Mouse (Mus musculus): ENCODE measurements around the gene Limd1. TPM values are rescaled to one million over a fixed set of nuclear protein-coding genes. Genes with fewer than 3 reads are reported as not detected.

Gene Limd1
- total and polyA plus RNA-seq, 3 experiments = 32.6 to 37.5 TPM; not detected in 1

DNA sequence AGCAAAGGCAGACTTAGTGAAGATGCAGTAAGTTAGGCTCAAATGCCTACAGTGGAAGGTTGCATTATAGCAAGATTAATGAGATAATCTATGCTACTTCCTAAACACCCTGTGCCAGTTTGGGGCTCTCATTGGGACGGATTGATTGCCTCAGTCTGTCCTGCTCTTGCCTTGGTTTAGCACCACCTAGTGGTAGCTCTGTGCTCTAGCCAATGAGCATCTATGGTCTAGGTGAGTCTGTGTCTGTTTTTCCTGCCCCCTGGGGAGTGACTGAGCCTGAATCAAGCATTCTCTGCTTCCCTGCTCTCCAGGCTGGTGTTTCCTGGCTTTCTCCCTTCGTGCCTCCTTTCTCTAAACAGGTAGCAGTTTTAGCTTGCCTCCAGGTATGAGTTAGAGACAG, 25.8 kb downstream of the Limd1 start (continued):
- TF ChIP-seq RAD21 (IDR thresholded peaks at IDR 0.05; ENCODE audit: low read depth, low read length) (peak; percentile 63), MAX (IDR thresholded peaks at IDR 0.05; ENCODE audit: low read length) (no peak)

- Histone ChIP-seq H3K27ac (ENCODE audit: control insufficient read depth, low read depth, low read length) (no peak overlapping the region), H3K4me1 (ENCODE audit: control insufficient read depth in 1 of 2, insufficient read depth in 2 of 2, low read length in 2 of 2) (no peaks in the 10 kb centered on the region; a peak in 1 of 4 replicates), H3K9ac (ENCODE audit: control insufficient read depth, low read depth, low read length, poor library complexity, severe bottlenecking) (no peak overlapping the region), H3K79me2 (ENCODE audit: control insufficient read depth, insufficient read depth, low read length, poor library complexity) (no peaks in the 10 kb centered on the region; the same call in 1 of the 2 replicates), H3K9me3 (replicated peaks; ENCODE audit: insufficient read depth, low read length) (no peaks in the 10 kb centered on the region), H3K27me3 (ENCODE audit: control insufficient read depth in 1 of 2, insufficient read depth in 2 of 2, low read length in 2 of 2) (no peaks in the 10 kb centered on the region), H3K4me3 (ENCODE audit: control insufficient read depth in 1 of 2, insufficient read depth in 1 of 2, low read depth in 2 of 2, low read length in 2 of 2) (no peak overlapping the region), H3K36me3 (ENCODE audit: control insufficient read depth in 1 of 2, insufficient read depth in 2 of 2, low read length in 2 of 2) (peaks cover 2 to 3% of the 10 kb centered on the region in 2 experiments)
- no peak for DNase-seq (ENCODE audit: low read depth, low spot score)
- no peak for TF ChIP-seq CTCF (IDR thresholded peaks at IDR 0.05 in 2 of 3, conservative IDR thresholded peaks at IDR 0.05 in 1 of 3; ENCODE audit: control insufficient read depth in 1 of 3, insufficient read depth in 1 of 3, low read depth in 2 of 3, low read length in 3 of 3, poor library complexity in 1 of 3, severe bottlenecking in 1 of 3)
- TF ChIP-seq ELF1 (IDR thresholded peaks at IDR 0.05; ENCODE audit: low read depth, low read length) = no peak
- TF ChIP-seq USF2 (IDR thresholded peaks at IDR 0.05; ENCODE audit: borderline replicate concordance in 1 of 2, insufficient read depth in 1 of 2, low read depth in 1 of 2, low read length in 2 of 2) = no peak
- no peak for TF ChIP-seq RAD21 (IDR thresholded peaks at IDR 0.05; ENCODE audit: low read depth, low read length)
- no peak for TF ChIP-seq E2F4 (IDR thresholded peaks at IDR 0.05; ENCODE audit: borderline replicate concordance, low read depth, low read length)
- no peak for TF ChIP-seq GATA1 (IDR thresholded peaks at IDR 0.05; ENCODE audit: low read depth, low read length)
- no peak for TF ChIP-seq MXI1 (IDR thresholded peaks at IDR 0.05; ENCODE audit: low read depth, low read length)
- TF ChIP-seq NELFE (IDR thresholded peaks at IDR 0.05; ENCODE audit: low read depth, low read length) = no peak
- no peak for TF ChIP-seq MAFK (IDR thresholded peaks at IDR 0.05; ENCODE audit: borderline replicate concordance, low read depth, low read length)
- no peak for TF ChIP-seq ETS1 (IDR thresholded peaks at IDR 0.05; ENCODE audit: low read depth, low read length)
- no peak for TF ChIP-seq SMC3 (IDR thresholded peaks at IDR 0.05; ENCODE audit: low read depth, low read length)
- no peak for TF ChIP-seq KAT2A (conservative IDR thresholded peaks at IDR 0.05; ENCODE audit: low read depth, low read length)
- TF ChIP-seq TBP (IDR thresholded peaks at IDR 0.05; ENCODE audit: low read depth, low read length) = no peak
- TF ChIP-seq SIN3A (IDR thresholded peaks at IDR 0.05; ENCODE audit: low read length) = no peak
- no peak for TF ChIP-seq MYC (IDR thresholded peaks at IDR 0.05; ENCODE audit: low read depth, low read length)
Measured at GRCm38 (mm10) chr9:123505598-123505997, 27.1 kb downstream of the Limd1 start.

GRCm38 (mm10) chr9:123506270-123507146, 28.0 kb downstream of the Limd1 start:
- H3K4me1 ChIP-seq (ENCODE audit: control insufficient read depth in 1 of 2, insufficient read depth in 2 of 2, low read length in 2 of 2) = no peaks in the 10 kb centered on the region; a peak in 1 of 4 replicates
- no peaks in the 10 kb centered on the region for H3K9me3 ChIP-seq (replicated peaks; ENCODE audit: insufficient read depth, low read length)
- no peak overlapping the region for H3K4me3 ChIP-seq (ENCODE audit: control insufficient read depth in 1 of 2, insufficient read depth in 1 of 2, low read depth in 2 of 2, low read length in 2 of 2)
- H3K79me2 ChIP-seq (ENCODE audit: control insufficient read depth, insufficient read depth, low read length, poor library complexity) = no peaks in the 10 kb centered on the region; the same call in 1 of the 2 replicates
- no peak overlapping the region for H3K27ac ChIP-seq (ENCODE audit: control insufficient read depth, low read depth, low read length)
- H3K27me3 ChIP-seq (ENCODE audit: control insufficient read depth in 1 of 2, insufficient read depth in 2 of 2, low read length in 2 of 2) = no peaks in the 10 kb centered on the region
- TF ChIP-seq CTCF (IDR thresholded peaks at IDR 0.05 in 2 of 3, conservative IDR thresholded peaks at IDR 0.05 in 1 of 3; ENCODE audit: control insufficient read depth in 1 of 3, insufficient read depth in 1 of 3, low read depth in 2 of 3, low read length in 3 of 3, poor library complexity in 1 of 3, severe bottlenecking in 1 of 3) (peak; percentile 13 to 26 (median 23); a peak in 4 of 6 replicates), USF1 (IDR thresholded peaks at IDR 0.05; ENCODE audit: low read depth, low read length) (no peak)
- DNase-seq (ENCODE audit: low read depth, low spot score) = no peak
- peaks cover 2 to 5% of the 10 kb centered on the region in 2 experiments for H3K36me3 ChIP-seq (ENCODE audit: control insufficient read depth in 1 of 2, insufficient read depth in 2 of 2, low read length in 2 of 2)
- H3K9ac ChIP-seq (ENCODE audit: control insufficient read depth, low read depth, low read length, poor library complexity, severe bottlenecking) = no peak overlapping the region
